Mouse (Mus musculus) intestine, postnatal 0 days (tissue): ENCODE measurements around the gene Fam104a. TPM values are rescaled to one million over a fixed set of nuclear protein-coding genes. Genes with fewer than 3 reads are reported as not detected.

Experiments
- ATAC-seq: fragments of 200-750 bp; cut with Nextera tagmentation; 2 replicates; pipeline ENCODE4 v1.8.0; 2017; ENCODE audit warnings: mild to moderate bottlenecking, moderate TSS enrichment, moderate library complexity
- H3K27ac ChIP-seq: fragments of 300-500 bp; sonication (generic); 2 replicates; pipeline ENCODE4 v1.5.1; 2014; ENCODE audit warnings: mild to moderate bottlenecking, low read depth, low read length, moderate library complexity
- H3K27me3 ChIP-seq: fragments of 300-500 bp; sonication (generic); replicated peaks from 2 replicates; pipeline ENCODE4 v1.6.1; 2014; ENCODE audit warnings: low read length, mixed read lengths; ENCODE audit not compliant: control insufficient read depth, insufficient read depth
- H3K36me3 ChIP-seq: fragments of 300-500 bp; sonication (generic); 2 replicates; pipeline ENCODE4 v1.6.1; 2014; ENCODE audit warnings: mild to moderate bottlenecking, moderate library complexity; ENCODE audit not compliant: control insufficient read depth, insufficient read depth
- H3K4me1 ChIP-seq: fragments of 300-500 bp; sonication (generic); replicated peaks from 2 replicates; pipeline ENCODE4 v1.6.1; 2014; ENCODE audit warnings: antibody characterized with exemption, low read length, mixed read lengths; ENCODE audit not compliant: control insufficient read depth, insufficient read depth
- H3K4me2 ChIP-seq: fragments of 300-500 bp; sonication (generic); replicated peaks from 2 replicates; pipeline ENCODE4 v1.6.1; 2014; ENCODE audit warnings: low read depth, mild to moderate bottlenecking, moderate library complexity
- H3K4me3 ChIP-seq: fragments of 300-500 bp; sonication (generic); 2 replicates; pipeline ENCODE4 v1.5.1; 2014; ENCODE audit warnings: low read depth, low read length
- H3K9ac ChIP-seq: fragments of 300-500 bp; sonication (generic); 2 replicates; pipeline ENCODE4 v1.6.1; 2014; ENCODE audit warnings: mild to moderate bottlenecking, low read depth, low read length
- H3K9me3 ChIP-seq: fragments of 300-500 bp; sonication (generic); 2 replicates; pipeline ENCODE4 v1.6.1; 2016; ENCODE audit warnings: mixed run types; ENCODE audit not compliant: control insufficient read depth
- CTCF ChIP-seq: sonication (generic); IDR thresholded peaks from 2 replicates; pipeline ENCODE4 v1.5.1; 2016; ENCODE audit warnings: low read depth, mild to moderate bottlenecking, control low read depth, antibody characterized with exemption, moderate library complexity
- WGBS: fragments of 180-500 bp; shearing (Covaris S2); extraction: QIAGEN DNeasy Blood & Tissue Kit; methylation state at CpG from one replicate; pipeline ENCODE4 v1.1.7; 2014; 5-methylcytosine and 5-hydroxymethylcytosine counted together
- polyA plus RNA-seq: library from polyadenylated mRNA; unstranded; fragments of >200 nt; fragmentation: Nextera tagmentation; extraction: Ambion mirVana; gene quantifications from 2 replicates; pipeline ENCODE4 v1.2.1, GENCODE M21; 2015

Gene Fam104a
- polyA plus RNA-seq, 1 experiment from 2014 or later, result 40.0 TPM

DNA sequence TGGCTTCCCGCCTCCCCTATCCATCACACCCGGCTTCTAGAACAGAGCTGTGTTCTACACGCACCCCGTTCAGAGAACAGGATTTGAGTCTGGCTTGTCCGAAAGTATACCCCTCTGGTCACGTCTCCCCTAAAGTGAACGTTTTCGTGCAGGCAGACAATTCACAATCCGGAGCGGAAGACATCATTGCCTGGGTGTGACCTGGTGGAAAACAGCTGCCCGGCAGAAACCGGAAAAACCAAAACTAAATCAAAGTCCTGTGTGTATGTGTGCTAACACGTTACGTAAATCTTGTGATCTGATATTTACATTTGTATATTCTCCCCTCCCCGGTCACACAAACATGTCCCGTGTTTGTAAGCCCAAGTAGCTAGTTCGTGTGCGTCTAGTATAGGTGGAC, 58.5 kb downstream of the Fam104a start:
- no peak overlapping the region for H3K4me2 ChIP-seq
- 82% methylated on average over 18 of the region's 18 CpGs for WGBS
- TF ChIP-seq CTCF, result no peak
- no peaks in the 10 kb centered on the region for H3K9me3 ChIP-seq
- H3K27ac ChIP-seq, result no peak overlapping the region
- peaks cover 12% of the 10 kb centered on the region; the same call in 1 of the 2 replicates for H3K27me3 ChIP-seq
- H3K4me1 ChIP-seq, result no peaks in the 10 kb centered on the region
- no peak overlapping the region for H3K4me3 ChIP-seq
- ATAC-seq, result no peak
- H3K9ac ChIP-seq, result no peak overlapping the region
- H3K36me3 ChIP-seq, result no peaks in the 10 kb centered on the region

DNA sequence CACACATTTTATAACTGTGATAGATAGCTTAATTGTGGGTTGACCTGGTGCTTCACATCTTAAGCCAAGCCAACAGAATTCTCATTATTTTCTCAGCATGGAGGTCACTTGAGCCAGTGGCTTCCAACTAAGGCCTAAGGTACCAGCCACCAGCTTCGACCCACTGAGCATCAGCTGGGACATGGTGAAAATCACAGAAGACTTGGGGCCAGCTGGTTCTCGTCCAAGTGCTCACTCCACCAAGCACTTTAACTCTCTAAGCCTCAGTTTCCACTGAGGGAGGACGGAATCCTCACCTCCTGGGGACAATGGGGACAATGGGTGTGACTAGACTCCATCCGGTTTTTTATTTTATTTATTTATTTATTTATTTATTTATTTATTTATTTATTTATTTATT, 61.9 kb downstream of the Fam104a start:
- peaks cover 32% of the 10 kb centered on the region for H3K27me3 ChIP-seq
- TF ChIP-seq CTCF, result no peak
- H3K9ac ChIP-seq, result no peak overlapping the region
- ATAC-seq, result no peak
- H3K36me3 ChIP-seq, result no peaks in the 10 kb centered on the region
- 85% methylated on average over 4 of the region's 4 CpGs for WGBS
- 0 out of 2 replicates have a peak, but pooled peaks cover 7% of the 10 kb centered on the region for H3K4me1 ChIP-seq
- no peak overlapping the region for H3K4me3 ChIP-seq
- H3K27ac ChIP-seq, result no peak overlapping the region
- H3K4me2 ChIP-seq, result no peak overlapping the region
- H3K9me3 ChIP-seq, result no peaks in the 10 kb centered on the region

DNA sequence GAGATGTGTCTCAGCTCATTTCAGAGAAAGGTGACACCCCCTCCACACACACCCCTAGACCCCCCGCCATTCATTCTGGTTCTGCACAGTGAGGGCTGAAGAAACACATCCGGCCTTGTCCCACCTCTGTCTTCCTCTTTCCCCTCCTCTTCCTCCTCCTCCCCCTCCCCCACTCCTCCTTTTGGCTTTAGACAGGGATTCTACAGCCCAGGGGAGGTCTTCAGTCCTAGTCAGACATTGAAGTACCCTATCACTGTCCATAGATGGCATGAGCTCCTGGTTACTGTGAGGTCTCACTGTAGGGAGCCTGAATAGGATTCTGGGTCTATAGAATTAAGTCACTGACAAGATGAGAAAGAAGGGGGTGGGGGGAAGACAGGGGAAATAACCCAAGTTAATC, 63.0 kb downstream of the Fam104a start:
- Histone ChIP-seq H3K4me3 (no peak overlapping the region), H3K27ac (no peak overlapping the region), H3K9ac (no peak overlapping the region), H3K36me3 (no peaks in the 10 kb centered on the region), H3K9me3 (no peaks in the 10 kb centered on the region), H3K4me2 (no peak overlapping the region), H3K27me3 (peaks cover 32% of the 10 kb centered on the region), H3K4me1 (0 out of 2 replicates have a peak, but pooled peaks cover 7% of the 10 kb centered on the region)
- ATAC-seq, result no peak
- TF ChIP-seq CTCF, result no peak
- 61% methylated on average over 2 of the region's 2 CpGs for WGBS

DNA sequence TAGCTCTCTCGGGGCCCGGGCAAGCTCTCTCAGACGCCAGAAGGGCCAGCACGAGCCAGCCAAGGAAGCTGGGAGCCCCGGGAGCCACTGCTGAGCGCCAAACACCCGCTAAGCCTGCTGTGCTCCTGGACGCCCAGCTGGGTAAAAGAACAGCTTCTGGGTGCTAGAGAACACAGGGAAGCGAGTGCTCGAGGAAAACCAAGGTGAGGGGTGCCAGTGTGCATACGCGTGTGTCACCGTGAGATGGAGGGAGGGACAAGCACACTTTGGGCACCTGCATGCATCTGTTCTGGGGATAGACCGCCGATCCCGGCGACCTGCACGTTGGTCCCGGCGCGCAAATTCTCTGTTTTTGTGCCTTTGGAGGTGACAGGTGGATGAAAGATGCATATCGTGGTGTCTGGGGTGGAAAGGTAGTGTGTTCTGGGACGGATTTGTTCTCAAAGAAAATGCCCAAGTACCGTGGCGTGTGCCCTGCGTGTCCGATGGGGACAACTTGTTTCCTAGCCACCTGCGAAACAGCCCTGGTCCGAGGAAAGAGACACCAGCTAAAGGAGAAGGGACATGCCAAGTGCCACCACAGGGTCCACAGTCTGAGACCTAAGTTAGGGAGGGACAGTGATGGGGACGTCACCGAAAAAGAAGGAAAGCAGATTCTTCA, 64.4 kb downstream of the Fam104a start:
- Histone ChIP-seq H3K9me3 (no peaks in the 10 kb centered on the region), H3K9ac (no peak overlapping the region), H3K4me3 (peak overlapping the region; percentile 43), H3K4me2 (peak overlapping the region; percentile 83), H3K36me3 (no peaks in the 10 kb centered on the region), H3K27me3 (peaks cover 32% of the 10 kb centered on the region), H3K4me1 (0 out of 2 replicates have a peak, but pooled peaks cover 7% of the 10 kb centered on the region), H3K27ac (no peak overlapping the region)
- 0 out of 2 replicates have a peak, but pooled peaks have one; percentile 9 for ATAC-seq
- 3% methylated on average over 31 of the region's 31 CpGs for WGBS
- TF ChIP-seq CTCF, result no peak

DNA sequence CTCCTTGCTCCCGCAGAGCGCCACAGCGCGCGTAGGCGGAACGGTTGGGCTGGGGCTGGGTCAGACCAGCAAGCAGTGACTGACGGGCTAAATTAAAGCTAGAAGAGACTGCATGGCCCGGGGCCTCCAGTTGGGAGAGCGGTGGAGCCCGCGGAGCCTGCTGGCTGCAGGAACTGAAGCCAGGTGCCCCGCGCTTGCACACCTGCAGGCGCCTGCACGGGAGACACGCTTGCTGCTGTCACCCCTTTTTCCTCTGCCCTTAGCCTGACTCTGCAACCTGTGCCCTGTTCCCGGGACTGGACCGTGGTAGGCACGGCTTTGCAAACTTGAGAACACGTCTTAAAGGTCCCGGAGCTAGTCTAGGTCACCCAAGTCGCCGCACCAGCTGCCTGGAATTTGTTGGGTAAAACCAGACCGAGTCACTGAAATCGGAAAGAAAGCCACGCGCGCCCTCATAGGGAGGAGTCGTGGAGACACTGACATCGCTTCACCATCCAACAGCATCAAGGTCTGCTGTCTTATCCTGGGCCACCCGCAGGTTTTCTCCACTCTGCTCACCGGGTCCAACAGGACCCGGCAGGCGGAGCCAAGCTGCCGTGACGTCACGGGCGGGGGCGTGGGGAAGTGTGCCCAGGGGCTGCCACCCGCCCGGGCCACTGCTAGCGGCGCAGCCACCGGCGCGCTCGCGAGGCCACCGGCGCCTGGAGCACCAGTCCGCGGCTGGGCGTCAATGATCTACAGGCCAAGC, 65.1 kb downstream of the Fam104a start, which contains the start of gene Sstr2:
TSS of gene Sstr2 (plus strand) at position 671 of the 748 bp plus-strand sequence.
- TF ChIP-seq CTCF, result no peak
- H3K27me3 ChIP-seq, result peaks cover 32% of the 10 kb centered on the region
- H3K9ac ChIP-seq, result no peak within 1 kb of the TSS
- H3K27ac ChIP-seq, result no peak within 1 kb of the TSS
- WGBS, result 1% methylated on average over 54 of the region's 54 CpGs
- H3K36me3 ChIP-seq, result no peaks in the 10 kb centered on the region
- H3K4me1 ChIP-seq, result 0 out of 2 replicates have a peak, but pooled peaks cover 7% of the 10 kb centered on the region
- peak; percentile 61 for ATAC-seq
- H3K4me2 ChIP-seq, result peak within 1 kb of the TSS; percentile 83
- H3K9me3 ChIP-seq, result no peaks in the 10 kb centered on the region
- peak within 1 kb of the TSS; percentile 43 for H3K4me3 ChIP-seq

DNA sequence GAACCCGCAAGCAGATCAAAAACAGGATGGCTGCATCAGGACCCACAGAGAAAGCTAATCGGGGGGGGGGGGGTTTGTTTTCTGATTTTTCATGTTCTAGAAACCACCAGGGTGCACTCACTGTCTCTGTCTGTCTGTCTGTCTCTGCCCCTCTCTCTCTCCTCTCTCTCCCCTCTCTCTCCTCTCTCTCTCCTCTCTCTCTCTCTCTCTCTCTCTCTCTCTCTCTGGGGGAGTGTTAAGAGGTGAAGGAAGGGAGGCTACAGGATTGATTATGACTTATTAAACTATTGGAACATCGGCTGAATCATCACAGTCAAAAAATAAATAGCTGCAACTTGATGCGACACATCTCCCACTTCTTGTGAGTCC, 65.7 kb downstream of the Fam104a start:
- 24% methylated on average over 4 of the region's 4 CpGs for WGBS

More for the DNA sequence above, 65.7 kb downstream of the Fam104a start:
- Histone ChIP-seq H3K4me3 (peak overlapping the region; percentile 43), H3K27me3 (peaks cover 32% of the 10 kb centered on the region), H3K4me2 (peak overlapping the region; percentile 83), H3K9ac (no peak overlapping the region), H3K4me1 (0 out of 2 replicates have a peak, but pooled peaks cover 7% of the 10 kb centered on the region), H3K27ac (no peak overlapping the region), H3K9me3 (no peaks in the 10 kb centered on the region), H3K36me3 (no peaks in the 10 kb centered on the region)
- ATAC-seq, result no peak
- TF ChIP-seq CTCF, result no peak
